Mouse (Mus musculus) spleen, adult 2 months (tissue): ENCODE results near the gene Selenos. TPM values are rescaled to one million over a fixed set of nuclear protein-coding genes. Genes with fewer than 3 reads are reported as not detected.

Experiments
- DNase-seq, 2 experiments: peaks; one replicate each; pipeline versions ENCODE4 v3.0.0 to v3.0.0-alpha.2; 2012 to 2021; ENCODE audit warnings: low spot score in 2 of 2, low read depth in 1 of 2
- H3K27ac ChIP-seq: fragments of 200-500 bp; 2 replicates; pipeline ENCODE4 v1.5.1; 2012; ENCODE audit warnings: low read length, inconsistent platforms; ENCODE audit not compliant: insufficient read depth
- H3K27me3 ChIP-seq: fragments of 200-500 bp; 2 replicates; pipeline ENCODE4 v1.6.1; 2012; ENCODE audit warnings: mild to moderate bottlenecking, moderate library complexity, low read length, inconsistent platforms; ENCODE audit not compliant: control insufficient read depth, insufficient read depth
- H3K36me3 ChIP-seq: fragments of 200-500 bp; 2 replicates; pipeline ENCODE4 v1.6.1; 2012; ENCODE audit warnings: mild to moderate bottlenecking, low read length, inconsistent platforms; ENCODE audit not compliant: control insufficient read depth, insufficient read depth
- H3K4me1 ChIP-seq: fragments of 200-500 bp; 2 replicates; pipeline ENCODE4 v1.6.1; 2011; ENCODE audit warnings: inconsistent platforms; ENCODE audit not compliant: control insufficient read depth, insufficient read depth, insufficient read length
- H3K4me3 ChIP-seq: fragments of 200-500 bp; 2 replicates; pipeline ENCODE4 v1.5.1; 2011; ENCODE audit warnings: mild to moderate bottlenecking, inconsistent platforms; ENCODE audit not compliant: insufficient read depth, insufficient read length; ENCODE audit errors: extremely low read depth
- CTCF ChIP-seq: fragments of 200-500 bp; IDR thresholded peaks from 2 replicates; pipeline ENCODE4 v1.5.1; 2011; ENCODE audit warnings: mild to moderate bottlenecking, inconsistent platforms; ENCODE audit not compliant: insufficient read depth, insufficient read length, insufficient replicate concordance; ENCODE audit errors: extremely low read depth
- POLR2A ChIP-seq: fragments of 200-500 bp; IDR thresholded peaks from 2 replicates; pipeline ENCODE4 v1.6.1; 2011; ENCODE audit warnings: low read depth, low read length, inconsistent platforms
- WGBS: fragments of 180-500 bp; shearing (Covaris S2); methylation state at CpG from one replicate; pipeline ENCODE4 v1.1.7; 2018; 5-methylcytosine and 5-hydroxymethylcytosine counted together
- polyA plus RNA-seq: library from polyadenylated mRNA; depleted of rRNA; stranded (reverse); fragments of >200 nt; gene quantifications from 2 replicates; pipeline ENCODE4 v1.2.3, GENCODE M21; 2012; rRNA removed

The Selenos gene
- polyA plus RNA-seq, 1 experiment = 63.7 TPM

DNA sequence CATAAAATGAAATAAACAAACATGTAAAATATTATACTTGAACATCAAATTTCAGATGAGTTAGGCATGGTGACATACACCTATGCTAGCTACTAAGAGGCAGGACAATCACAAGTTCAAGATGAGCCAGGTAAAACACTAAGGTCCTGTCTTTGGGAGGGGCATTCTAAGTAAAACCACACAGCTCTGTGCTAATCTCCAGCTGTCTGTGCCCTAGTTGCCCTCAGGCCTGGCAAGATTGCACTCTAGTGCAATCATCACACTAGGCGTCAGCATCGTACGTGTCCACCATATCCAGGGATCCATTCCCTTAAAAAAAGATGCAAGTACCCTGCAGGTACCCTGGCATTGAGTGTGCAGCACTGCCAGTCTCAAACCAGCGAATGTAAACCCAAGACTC, 57.9 kb downstream of the Selenos start:
- Histone ChIP-seq H3K4me3 (no peak overlapping the region), H3K27ac (no peak overlapping the region), H3K27me3 (no peaks in the 10 kb centered on the region), H3K4me1 (peaks cover 11% of the 10 kb centered on the region; the same call in 1 of the 2 replicates), H3K36me3 (no peaks in the 10 kb centered on the region)
- DNase-seq = no peak
- 83% methylated on average over 4 of the region's 4 CpGs for WGBS
- TF ChIP-seq POLR2A (no peak), CTCF (no peak)

DNA sequence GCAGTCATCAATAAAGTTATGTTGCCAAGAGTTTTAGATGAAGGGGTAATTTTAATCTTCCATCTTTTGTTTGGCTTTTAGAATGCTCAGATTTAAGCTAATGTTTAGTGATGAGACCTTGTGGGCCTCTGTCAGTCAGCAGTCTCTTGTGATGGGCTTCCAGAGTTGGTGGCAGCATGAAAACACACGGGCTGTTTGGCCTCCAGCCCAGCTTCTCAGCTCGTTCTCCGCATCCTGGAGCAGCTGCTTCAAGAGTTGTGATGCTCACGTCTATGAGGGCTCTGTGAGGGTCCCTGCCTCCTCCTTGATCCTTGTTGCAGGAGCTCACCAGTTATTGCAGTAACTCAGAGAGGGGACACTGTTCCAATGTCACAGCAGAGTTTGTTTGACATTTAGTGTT, 58.9 kb downstream of the Selenos start:
- WGBS = 62% methylated on average over 4 of the region's 4 CpGs
- Histone ChIP-seq H3K4me1 (peaks cover 11% of the 10 kb centered on the region; the same call in 1 of the 2 replicates), H3K27ac (no peak overlapping the region), H3K27me3 (no peaks in the 10 kb centered on the region), H3K36me3 (no peaks in the 10 kb centered on the region), H3K4me3 (no peak overlapping the region)
- TF ChIP-seq POLR2A (no peak), CTCF (no peak)
- DNase-seq = no peak

DNA sequence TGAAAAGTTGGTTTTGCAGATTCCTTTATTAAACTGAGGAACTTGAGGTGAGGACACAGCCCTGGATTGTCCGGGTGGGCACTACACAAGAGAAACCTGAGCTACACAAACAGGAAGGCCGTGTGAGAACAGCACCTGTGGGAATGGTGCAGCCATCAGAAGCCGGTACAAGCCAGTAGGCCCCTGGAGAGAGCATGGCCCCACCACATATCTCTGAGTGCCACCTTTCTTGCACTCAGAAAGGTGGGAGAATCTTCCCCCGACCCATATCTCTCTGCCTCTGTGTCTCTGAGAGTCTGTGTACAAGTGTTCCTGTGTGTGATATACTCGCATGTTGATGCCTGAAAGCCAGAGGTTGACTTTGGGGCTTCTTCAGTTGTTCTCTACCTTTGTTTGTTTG, 59.4 kb downstream of the Selenos start:
- H3K4me3 ChIP-seq = no peak overlapping the region
- H3K27me3 ChIP-seq = no peaks in the 10 kb centered on the region
- H3K27ac ChIP-seq = no peak overlapping the region
- no peaks in the 10 kb centered on the region for H3K36me3 ChIP-seq
- DNase-seq = no peak
- TF ChIP-seq POLR2A = no peak
- TF ChIP-seq CTCF = no peak
- peaks cover 11% of the 10 kb centered on the region; the same call in 1 of the 2 replicates for H3K4me1 ChIP-seq
- WGBS = 84% methylated on average over 5 of the region's 5 CpGs

Other genes with a start within 250 kb of the Selenos start
- gene Pcsk6, start 217.9 kb upstream of the Selenos start, polyA plus RNA-seq = 1.6 and 2.3 TPM in 2 replicates
- not detected in 2 replicates for gene Gm45213, start 36.0 kb upstream of the Selenos start, polyA plus RNA-seq
- 7.2 and 9.1 TPM in 2 replicates for gene Snrpa1, start 20.6 kb upstream of the Selenos start, polyA plus RNA-seq
- gene Chsy1, start 29.9 kb downstream of the Selenos start, polyA plus RNA-seq = 9.0 and 12.9 TPM in 2 replicates